Mouse (Mus musculus) neural tube, embryonic 11.5 days (tissue): Measurements from ENCODE around the gene Atxn7. TPM values are rescaled to one million over a fixed set of nuclear protein-coding genes. Genes with fewer than 3 reads are reported as not detected.
"Not testable (repeated sequence)": the region's sequence is repeated elsewhere in the genome, so short reads cannot be mapped to it uniquely, and the experiment has no call there.

Source experiments
- ATAC-seq: fragments of 200-750 bp; cut with Nextera tagmentation; 2 replicates; pipeline ENCODE4 v1.8.0; 2017; ENCODE audit warnings: moderate number of reproducible peaks, mild to moderate bottlenecking, moderate TSS enrichment, moderate library complexity; ENCODE audit not compliant: insufficient read depth, low FRiP score, low TSS enrichment
- DNase-seq: peaks from one replicate; pipeline ENCODE4 v3.0.0-alpha.2; 2015; ENCODE audit warnings: low spot score
- H3K27ac ChIP-seq: fragments of 300-500 bp; sonication (generic); 2 replicates; pipeline ENCODE4 v1.5.1; 2014; ENCODE audit warnings: low read depth, mild to moderate bottlenecking, low read length
- H3K27me3 ChIP-seq: fragments of 300-500 bp; sonication (generic); 2 replicates; pipeline ENCODE4 v1.6.1; 2014; ENCODE audit warnings: mild to moderate bottlenecking, low read length, mixed read lengths; ENCODE audit not compliant: control insufficient read depth, insufficient read depth
- H3K36me3 ChIP-seq: fragments of 300-500 bp; sonication (generic); 2 replicates; pipeline ENCODE4 v1.6.1; 2014; ENCODE audit warnings: mild to moderate bottlenecking, low read length, moderate library complexity, mixed read lengths; ENCODE audit not compliant: control insufficient read depth, insufficient read depth
- H3K4me1 ChIP-seq: fragments of 300-500 bp; sonication (generic); 2 replicates; pipeline ENCODE4 v1.6.1; 2014; ENCODE audit warnings: low read length, mixed read lengths; ENCODE audit not compliant: control insufficient read depth, insufficient read depth
- H3K4me2 ChIP-seq: fragments of 300-500 bp; sonication (generic); 2 replicates; pipeline ENCODE4 v1.6.1; 2014; ENCODE audit warnings: low read depth, mild to moderate bottlenecking, moderate library complexity
- H3K4me3 ChIP-seq: fragments of 300-500 bp; sonication (generic); 2 replicates; pipeline ENCODE4 v1.5.1; 2014; ENCODE audit warnings: low read depth, low read length
- H3K9ac ChIP-seq: fragments of 300-500 bp; sonication (generic); 2 replicates; pipeline ENCODE4 v1.6.1; 2014; ENCODE audit warnings: mild to moderate bottlenecking, low read length
- H3K9me3 ChIP-seq: fragments of 300-500 bp; sonication (generic); 2 replicates; pipeline ENCODE4 v1.6.1; 2016; ENCODE audit warnings: low read length; ENCODE audit not compliant: control insufficient read depth
- WGBS: fragments of 180-500 bp; shearing (Covaris S2); extraction: QIAGEN DNeasy Blood & Tissue Kit; methylation state at CpG from one replicate; pipeline ENCODE4 v1.1.7; 2014; 5-methylcytosine and 5-hydroxymethylcytosine counted together
- polyA plus RNA-seq: library from polyadenylated mRNA; unstranded; fragments of >200 nt; fragmentation: Nextera tagmentation; extraction: Ambion mirVana; gene quantifications from 2 replicates; pipeline ENCODE4 v1.2.1, GENCODE M21; 2014

The Atxn7 gene
- polyA plus RNA-seq, 1 experiment from 2014 or later = 3.9 TPM

DNA sequence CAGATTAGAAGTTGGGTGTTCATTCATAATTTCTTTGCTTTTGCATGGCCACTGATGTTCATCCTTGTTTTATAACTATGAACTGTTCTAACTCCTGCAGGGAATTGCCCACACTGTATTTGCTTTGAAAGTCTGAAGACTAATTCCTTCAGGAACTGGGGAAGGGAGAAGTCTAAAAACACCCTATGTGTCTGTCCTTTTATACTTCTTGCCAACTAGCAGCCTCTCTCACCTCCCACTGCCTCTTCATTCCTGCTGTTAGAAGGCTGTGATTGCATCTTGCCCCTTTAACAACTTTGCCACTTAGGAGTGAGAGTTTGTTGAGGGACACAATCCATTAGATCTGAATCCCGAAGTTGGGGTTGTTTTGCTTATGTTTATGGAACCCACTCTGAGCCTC, 71.6 kb downstream of the Atxn7 start:
- WGBS = 71% methylated on average over 1 of the region's 1 CpGs
- ATAC-seq (no peak), DNase-seq (no peak)
- Histone ChIP-seq H3K9me3 (no peaks in the 10 kb centered on the region), H3K4me1 (no peaks in the 10 kb centered on the region), H3K4me3 (no peak overlapping the region), H3K4me2 (no peak overlapping the region), H3K27ac (no peak overlapping the region), H3K27me3 (no peaks in the 10 kb centered on the region), H3K9ac (no peak overlapping the region), H3K36me3 (no peaks in the 10 kb centered on the region)

GRCm38 (mm10) chr14:14036352-14036751, 75.1 kb downstream of the Atxn7 start:
- H3K9ac ChIP-seq = no peak overlapping the region
- H3K4me1 ChIP-seq = no peaks in the 10 kb centered on the region
- ATAC-seq (no peak), DNase-seq (no peak)
- WGBS = 66% methylated on average over 2 of the region's 2 CpGs
- no peaks in the 10 kb centered on the region for H3K36me3 ChIP-seq
- no peaks in the 10 kb centered on the region for H3K27me3 ChIP-seq
- no peak overlapping the region for H3K27ac ChIP-seq
- H3K9me3 ChIP-seq = no peaks in the 10 kb centered on the region
- no peak overlapping the region for H3K4me2 ChIP-seq
- no peak overlapping the region for H3K4me3 ChIP-seq

GRCm38 (mm10) chr14:14038233-14038632, 77.0 kb downstream of the Atxn7 start:
- H3K27ac ChIP-seq = no peak overlapping the region
- no peaks in the 10 kb centered on the region for H3K36me3 ChIP-seq
- H3K9me3 ChIP-seq = no peaks in the 10 kb centered on the region
- no peak overlapping the region for H3K4me2 ChIP-seq
- ATAC-seq = no peak
- no peak overlapping the region for H3K9ac ChIP-seq
- no peaks in the 10 kb centered on the region for H3K4me1 ChIP-seq
- DNase-seq = no peak
- 84% methylated on average over 2 of the region's 2 CpGs for WGBS
- no peak overlapping the region for H3K4me3 ChIP-seq
- H3K27me3 ChIP-seq = no peaks in the 10 kb centered on the region

DNA sequence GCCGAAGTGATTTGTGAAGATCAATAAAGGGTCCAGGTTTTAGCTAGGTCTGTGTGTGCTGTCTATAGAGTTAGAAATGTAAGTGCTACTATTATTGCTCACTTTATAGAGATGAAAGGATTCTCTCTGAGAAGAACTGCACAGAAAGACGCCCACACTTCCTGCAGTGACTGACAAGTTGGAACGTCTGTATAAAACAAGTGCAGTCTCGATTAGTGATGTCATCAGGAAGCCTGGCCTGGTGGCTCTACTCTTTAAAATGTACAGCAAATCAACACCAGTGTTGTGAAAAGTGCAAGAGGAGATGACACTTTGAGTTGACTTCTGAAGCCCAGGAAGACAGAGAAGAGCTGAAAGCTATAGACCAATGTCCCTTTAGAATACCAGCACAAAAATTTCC, 81.1 kb downstream of the Atxn7 start:
- Histone ChIP-seq H3K27ac (no peak overlapping the region), H3K9me3 (no peaks in the 10 kb centered on the region), H3K9ac (no peak overlapping the region), H3K4me1 (no peaks in the 10 kb centered on the region), H3K4me2 (no peak overlapping the region), H3K36me3 (no peaks in the 10 kb centered on the region), H3K4me3 (no peak overlapping the region), H3K27me3 (no peaks in the 10 kb centered on the region)
- ATAC-seq = no peak
- WGBS = 83% methylated on average over 4 of the region's 4 CpGs
- DNase-seq = no peak

DNA sequence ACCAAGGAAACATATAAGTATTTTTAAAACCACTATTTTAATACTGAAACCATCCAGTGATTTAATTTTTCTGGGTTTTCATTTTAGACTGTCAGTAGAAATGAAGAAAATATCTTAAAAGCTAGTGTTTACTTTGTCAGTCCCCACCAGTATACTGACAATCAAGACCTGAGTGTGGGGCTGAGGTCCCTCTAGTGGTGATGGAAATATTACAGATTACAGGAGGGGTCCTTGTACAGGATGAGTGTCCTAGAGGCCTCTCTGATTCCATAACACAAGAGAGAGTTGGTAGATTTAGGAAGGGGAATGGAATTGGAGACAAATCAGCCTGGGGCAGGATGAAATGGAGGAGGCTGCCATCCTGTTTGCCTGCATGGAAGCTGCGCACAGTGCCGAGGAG, 93.1 kb downstream of the Atxn7 start:
- H3K36me3 ChIP-seq = no peaks in the 10 kb centered on the region

DNA sequence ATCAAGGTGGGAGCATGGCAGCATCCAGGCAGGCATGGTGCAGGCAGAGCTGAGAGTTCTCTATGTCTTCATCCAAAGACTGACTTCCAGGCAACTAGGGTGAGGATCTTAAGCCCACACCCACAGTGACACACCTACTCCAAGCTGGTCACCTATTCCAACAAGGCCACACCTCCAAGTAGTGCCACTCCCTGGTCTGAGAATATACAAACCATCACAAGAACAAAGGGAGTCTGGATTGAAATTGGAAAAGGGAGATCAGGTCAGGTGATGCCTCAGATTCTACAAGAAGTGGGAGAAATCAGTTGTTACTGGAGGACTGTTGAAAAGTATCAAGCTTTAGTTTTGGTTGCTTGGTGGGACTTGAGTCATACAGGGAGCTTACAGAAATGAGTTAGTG, 98.4 kb downstream of the Atxn7 start:
- not testable (repeated sequence) for H3K4me2 ChIP-seq, H3K9me3 ChIP-seq, ATAC-seq, H3K36me3 ChIP-seq, DNase-seq, H3K27me3 ChIP-seq, H3K4me3 ChIP-seq, H3K27ac ChIP-seq, H3K4me1 ChIP-seq, H3K9ac ChIP-seq

More for the DNA sequence above, 93.1 kb downstream of the Atxn7 start:
- no peaks in the 10 kb centered on the region for H3K9me3 ChIP-seq
- H3K4me1 ChIP-seq = no peaks in the 10 kb centered on the region
- no peak overlapping the region for H3K27ac ChIP-seq
- WGBS = 93% methylated on average over 2 of the region's 2 CpGs
- H3K27me3 ChIP-seq = no peaks in the 10 kb centered on the region
- no peak overlapping the region for H3K4me3 ChIP-seq
- H3K4me2 ChIP-seq = no peak overlapping the region
- no peak; the same call in 1 of the 2 replicates for ATAC-seq
- no peak for DNase-seq
- H3K9ac ChIP-seq = no peak overlapping the region

DNA sequence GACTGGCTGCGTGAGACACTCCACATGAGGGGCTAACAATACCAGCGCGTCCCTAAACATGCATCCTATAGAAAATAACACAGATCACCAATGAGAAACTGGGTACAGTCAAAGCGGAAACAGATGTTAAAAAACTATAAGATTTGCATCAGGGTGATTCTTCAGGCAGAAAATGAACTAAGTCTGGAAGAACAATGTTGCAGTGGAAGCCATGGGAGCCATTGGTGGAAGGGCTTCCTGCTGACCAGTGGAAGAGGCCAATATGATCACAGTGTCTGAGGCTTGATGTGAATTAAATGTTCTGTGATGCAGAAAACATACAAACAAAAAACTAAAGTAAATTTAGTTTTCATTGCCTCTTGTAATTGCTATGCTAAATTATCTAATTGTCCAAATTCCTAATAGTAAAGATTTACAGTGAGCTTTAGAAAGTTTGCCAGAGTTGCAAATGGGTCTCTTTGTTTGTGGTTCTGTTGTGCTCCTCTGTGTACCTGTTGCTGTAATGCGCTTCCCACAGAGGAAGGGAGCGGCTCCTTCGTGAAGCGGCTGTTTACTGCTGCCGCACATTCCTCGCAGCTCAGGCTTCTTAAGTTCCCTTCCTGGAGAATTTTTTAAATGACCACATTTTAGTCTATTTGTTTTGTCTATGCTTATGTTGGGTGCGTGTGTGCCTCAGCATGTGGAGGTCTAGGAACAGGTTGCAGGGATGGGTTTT, 101.4 kb downstream of the Atxn7 start:
- H3K36me3 ChIP-seq = no peaks in the 10 kb centered on the region
- ATAC-seq = no peak
- no peak for DNase-seq
- H3K4me2 ChIP-seq = no peak overlapping the region
- no peaks in the 10 kb centered on the region for H3K27me3 ChIP-seq
- WGBS = 74% methylated on average over 11 of the region's 11 CpGs
- no peak overlapping the region for H3K27ac ChIP-seq
- no peak overlapping the region for H3K9ac ChIP-seq
- no peak overlapping the region for H3K4me3 ChIP-seq
- no peaks in the 10 kb centered on the region for H3K9me3 ChIP-seq
- no peaks in the 10 kb centered on the region; the same call in 1 of the 2 replicates for H3K4me1 ChIP-seq

DNA sequence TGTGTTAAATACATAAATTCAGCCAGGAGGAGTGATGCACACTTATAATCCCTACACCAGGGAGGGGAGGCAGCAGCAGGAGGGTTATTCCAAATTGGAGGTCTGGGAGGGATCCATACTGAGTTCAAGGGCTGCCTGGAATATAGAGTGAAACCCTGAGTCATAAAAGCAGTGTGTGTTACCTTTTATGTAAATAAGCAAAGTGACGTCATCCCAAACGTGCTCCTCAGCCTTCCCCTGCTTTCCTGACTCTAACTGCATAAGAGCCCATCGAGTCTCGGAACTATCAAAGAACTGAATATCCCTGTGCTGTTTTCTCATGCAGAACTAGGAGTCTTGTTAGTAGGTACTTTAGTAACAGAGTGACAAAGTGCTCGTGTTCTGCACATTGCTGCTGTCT, 102.1 kb downstream of the Atxn7 start:
- H3K9ac ChIP-seq = no peak overlapping the region
- no peak for ATAC-seq
- no peak overlapping the region for H3K4me3 ChIP-seq
- WGBS = 56% methylated on average over 5 of the region's 5 CpGs
- no peak overlapping the region for H3K27ac ChIP-seq
- no peaks in the 10 kb centered on the region for H3K36me3 ChIP-seq
- H3K4me1 ChIP-seq = peaks cover 3% of the 10 kb centered on the region; the same call in 1 of the 2 replicates
- H3K9me3 ChIP-seq = no peaks in the 10 kb centered on the region
- H3K27me3 ChIP-seq = no peaks in the 10 kb centered on the region
- DNase-seq = no peak
- no peak overlapping the region for H3K4me2 ChIP-seq

DNA sequence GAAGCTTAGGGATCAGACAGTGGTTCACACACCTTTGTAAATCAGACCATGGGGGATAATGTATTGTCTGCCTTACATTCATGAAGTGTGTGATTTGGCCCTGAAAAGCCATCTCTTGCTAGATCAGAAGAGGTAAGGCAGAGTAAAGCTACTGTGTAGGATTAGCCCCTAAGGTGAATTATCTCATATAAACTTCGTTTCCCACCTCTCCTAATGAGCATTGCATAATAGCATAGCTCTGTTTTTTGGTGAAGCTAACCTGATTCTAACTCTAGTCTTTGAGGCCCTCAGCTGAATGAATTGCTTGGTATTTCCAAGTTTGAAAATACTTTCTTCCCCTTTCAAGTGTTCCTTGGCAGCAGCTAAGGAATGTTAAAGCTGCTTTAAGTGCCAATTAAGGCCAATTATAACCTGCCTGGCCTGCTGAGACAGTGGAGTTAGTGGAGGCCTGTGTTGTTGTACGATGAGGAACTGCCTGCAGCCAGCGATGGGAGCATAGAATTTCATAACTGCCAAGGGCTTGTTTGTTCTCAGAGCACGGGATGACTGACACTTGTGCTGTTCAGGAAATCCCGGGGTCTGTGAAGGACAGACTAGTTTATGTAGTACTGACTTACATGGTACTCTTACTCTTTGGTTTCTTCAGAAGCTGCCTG, 103.4 kb downstream of the Atxn7 start:
- peaks cover 3% of the 10 kb centered on the region; the same call in 1 of the 2 replicates for H3K4me1 ChIP-seq
- H3K9ac ChIP-seq = no peak overlapping the region
- H3K4me2 ChIP-seq = no peak overlapping the region
- ATAC-seq (no peak), DNase-seq (no peak)
- H3K4me3 ChIP-seq = no peak overlapping the region
- no peaks in the 10 kb centered on the region for H3K9me3 ChIP-seq
- H3K36me3 ChIP-seq = no peaks in the 10 kb centered on the region
- H3K27ac ChIP-seq = no peak overlapping the region
- no peaks in the 10 kb centered on the region for H3K27me3 ChIP-seq
- 27% methylated on average over 5 of the region's 5 CpGs for whole genome bisulfite sequencing
